Mouse (Mus musculus) bone marrow, adult 2 months (tissue): Measurements from ENCODE around the gene Reep1. TPM values are rescaled to one million over a fixed set of nuclear protein-coding genes. Genes with fewer than 3 reads are reported as not detected.

Source experiments
- H3K27ac ChIP-seq: fragments of 200-500 bp; 2 replicates; pipeline ENCODE4 v1.5.1; 2012; ENCODE audit warnings: low read depth, mild to moderate bottlenecking, control low read depth, inconsistent platforms, low read length; ENCODE audit not compliant: control insufficient read depth, poor library complexity, insufficient read depth
- H3K4me1 ChIP-seq: fragments of 200-500 bp; 2 replicates; pipeline ENCODE4 v1.6.1; 2011; ENCODE audit warnings: low read length; ENCODE audit not compliant: control insufficient read depth, insufficient read depth
- H3K4me3 ChIP-seq: fragments of 200-500 bp; replicated peaks from 2 replicates; pipeline ENCODE3; 2011; ENCODE audit warnings: mild to moderate bottlenecking, low read depth, low read length, control low read depth; ENCODE audit not compliant: control insufficient read depth
- CTCF ChIP-seq: fragments of 200-500 bp; IDR thresholded peaks from 2 replicates; pipeline ENCODE4 v1.5.1; 2011; ENCODE audit warnings: low read length, control low read depth; ENCODE audit not compliant: control insufficient read depth, insufficient read depth
- POLR2A ChIP-seq: fragments of 200-500 bp; IDR thresholded peaks from 2 replicates; pipeline ENCODE4 v1.6.1; 2011; ENCODE audit warnings: low read depth, mild to moderate bottlenecking, control low read depth, low read length, borderline replicate concordance; ENCODE audit not compliant: control insufficient read depth
- WGBS: fragments of 180-500 bp; shearing (Covaris S2); methylation state at CpG from one replicate; pipeline ENCODE4 v1.1.7; 2018; 5-methylcytosine and 5-hydroxymethylcytosine counted together
- polyA plus RNA-seq: library from polyadenylated mRNA; stranded (reverse); fragments of >200 nt; gene quantifications from 2 replicates; pipeline ENCODE4 v1.2.4, GENCODE M21; 2011; ENCODE audit warnings: low replicate concordance; ENCODE audit not compliant: missing spikeins, insufficient read depth, insufficient read length

The Reep1 gene
- polyA plus RNA-seq, 1 experiment = 0.90 TPM

DNA sequence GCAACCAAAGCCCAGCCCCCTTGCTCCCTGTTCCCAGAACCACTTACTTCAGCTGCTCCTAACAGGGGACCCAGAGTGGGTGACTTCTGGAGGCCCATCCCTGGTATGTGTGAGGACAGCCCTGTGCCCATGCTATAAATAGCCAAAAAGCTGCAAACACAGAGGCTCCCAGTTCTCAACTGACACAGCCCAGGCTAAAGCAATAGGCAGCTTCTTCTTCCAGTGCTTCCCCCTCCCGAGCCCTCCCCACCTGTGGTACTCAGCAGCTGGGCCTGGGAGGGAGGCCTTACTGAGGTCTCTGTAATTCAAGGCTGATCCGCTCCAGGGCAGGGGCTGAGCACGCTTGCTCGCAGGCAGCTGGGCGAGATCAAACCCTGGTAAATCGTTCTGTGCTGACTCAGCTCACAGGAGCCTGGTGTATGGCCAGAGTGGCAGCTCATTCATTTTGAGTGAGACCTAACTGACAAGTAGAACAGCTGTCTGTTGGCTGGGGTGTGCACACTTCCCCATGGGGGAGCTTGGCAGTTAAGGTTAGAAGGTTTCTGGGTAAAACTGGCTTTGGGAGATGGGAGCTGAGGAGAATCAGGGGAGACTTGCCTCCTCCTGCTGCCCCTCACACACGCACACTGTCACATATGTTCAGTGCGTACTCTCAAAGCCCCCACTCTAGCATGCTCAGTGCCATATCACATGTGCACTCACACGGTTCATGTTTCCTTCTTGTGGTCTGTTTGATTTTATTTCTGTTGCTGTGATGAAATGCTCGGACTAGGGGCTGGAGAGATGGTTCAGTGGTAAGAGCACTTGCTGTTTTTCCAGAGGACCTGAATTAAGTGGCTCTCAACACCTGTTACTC, 49.9 kb downstream of the Reep1 start:
- 8% methylated on average over 10 of the region's 10 CpGs for WGBS
- TF ChIP-seq CTCF (no peak), POLR2A (no peak)
- Histone ChIP-seq H3K4me3 (no peak overlapping the region), H3K27ac (peak overlapping the region; percentile 44), H3K4me1 (peaks cover 2% of the 10 kb centered on the region)

DNA sequence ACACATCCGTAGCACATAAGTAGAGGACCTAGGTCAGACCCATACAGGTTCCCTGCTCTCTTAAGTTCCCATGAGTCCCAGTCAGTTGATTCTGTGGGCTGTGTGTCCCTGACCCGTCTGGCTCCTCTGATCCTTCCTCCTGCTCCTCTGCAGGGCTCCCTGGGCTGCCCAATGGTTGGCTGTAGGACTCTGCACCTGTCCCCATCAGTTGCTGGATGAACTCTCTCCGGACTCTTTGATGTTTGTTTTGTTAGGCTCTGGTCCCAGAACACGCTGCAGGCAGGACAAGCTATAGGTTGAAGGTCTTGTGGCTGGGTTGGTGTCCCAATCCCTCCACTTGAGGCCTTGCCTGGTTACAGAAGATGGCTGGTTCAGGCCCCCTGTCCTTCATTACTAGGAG, 51.4 kb downstream of the Reep1 start:
- no peak overlapping the region for H3K4me3 ChIP-seq
- TF ChIP-seq CTCF (no peak), POLR2A (no peak)
- H3K27ac ChIP-seq = no peak overlapping the region
- H3K4me1 ChIP-seq = peaks cover 2% of the 10 kb centered on the region
- WGBS = 77% methylated on average over 4 of the region's 4 CpGs

DNA sequence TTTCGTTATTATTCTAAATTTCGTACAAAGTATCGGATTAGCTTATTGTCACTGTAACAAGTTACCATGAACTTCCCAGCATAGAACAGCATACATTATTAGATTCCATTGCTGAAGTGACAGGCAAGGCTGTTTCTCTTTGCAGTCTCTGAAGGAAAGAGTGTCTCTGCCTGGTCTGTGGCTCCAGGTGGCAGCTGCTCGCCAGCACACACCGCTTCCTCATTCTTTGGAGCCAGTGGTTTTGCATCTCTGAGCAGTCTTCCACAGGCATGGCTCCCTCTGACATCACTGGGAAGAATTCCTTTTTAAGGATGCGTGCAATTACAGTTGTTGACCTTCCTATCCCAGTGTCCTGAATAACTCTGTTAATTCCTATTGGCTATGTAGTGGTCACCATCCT, 52.7 kb downstream of the Reep1 start:
- no peak overlapping the region for H3K4me3 ChIP-seq
- 54% methylated on average over 6 of the region's 6 CpGs for WGBS
- peaks cover 2% of the 10 kb centered on the region for H3K4me1 ChIP-seq
- no peak overlapping the region for H3K27ac ChIP-seq
- TF ChIP-seq POLR2A = no peak
- no peak for TF ChIP-seq CTCF

DNA sequence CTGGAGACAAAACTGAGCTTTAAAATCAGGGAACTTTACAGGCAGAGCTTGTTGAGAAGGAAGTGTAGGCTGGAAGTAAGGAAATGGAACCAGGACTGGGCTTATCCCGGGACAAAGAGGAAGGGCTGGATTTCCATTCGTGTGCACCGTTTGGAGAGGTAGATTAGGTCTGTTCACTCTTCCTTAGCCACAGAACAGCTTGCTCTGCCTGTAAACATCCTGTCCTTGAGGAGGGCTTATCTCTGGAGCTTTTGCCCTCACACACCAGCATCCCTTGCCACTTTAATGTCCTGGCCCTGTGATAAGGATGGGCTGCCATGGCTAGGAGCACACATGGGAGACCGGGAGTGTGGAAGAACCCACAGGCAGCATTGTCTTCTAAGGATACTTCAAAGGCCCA, 60.4 kb downstream of the Reep1 start:
- no peak for TF ChIP-seq POLR2A
- no peak for TF ChIP-seq CTCF
- H3K4me1 ChIP-seq = no peaks in the 10 kb centered on the region
- no peak overlapping the region for H3K27ac ChIP-seq
- WGBS = 42% methylated on average over 4 of the region's 4 CpGs
- H3K4me3 ChIP-seq = no peak overlapping the region

DNA sequence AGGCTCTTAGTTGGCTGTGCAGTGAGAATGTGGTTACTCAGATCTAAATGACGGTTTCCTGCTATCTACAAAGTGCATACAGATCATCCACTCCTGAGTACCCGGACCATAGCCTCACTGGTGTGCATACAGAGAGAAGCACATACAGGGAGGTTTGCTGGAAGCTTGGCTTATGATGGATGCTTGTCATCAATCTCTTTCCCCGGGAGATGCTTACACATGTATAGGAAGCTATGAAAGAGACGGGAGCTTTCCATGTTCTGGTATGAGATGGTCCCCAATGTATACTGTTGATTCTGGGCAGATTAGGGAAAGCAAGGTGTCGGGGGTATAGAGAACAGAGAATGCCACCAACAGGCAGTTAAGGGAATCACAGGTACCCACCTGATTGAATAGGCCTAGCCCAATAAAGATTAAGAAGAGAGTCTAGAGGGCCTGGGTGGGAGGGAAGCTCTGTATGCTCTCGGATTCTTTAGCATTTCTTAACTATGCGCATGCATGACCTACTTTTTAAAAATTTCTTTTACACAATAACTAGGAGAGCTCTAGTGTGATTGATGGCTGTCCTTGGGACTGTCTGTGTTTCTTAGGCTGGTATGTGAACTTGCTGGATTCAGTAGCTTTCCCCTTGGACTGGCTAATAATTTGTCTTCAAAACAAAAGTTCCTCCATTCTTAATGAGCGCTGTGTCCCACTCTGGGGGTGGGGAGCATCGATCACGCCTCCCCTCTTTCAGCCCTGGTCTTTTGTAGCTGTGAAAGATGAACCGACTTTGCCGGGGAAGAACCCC, 62.7 kb downstream of the Reep1 start:
- Histone ChIP-seq H3K4me1 (no peaks in the 10 kb centered on the region), H3K4me3 (no peak overlapping the region), H3K27ac (no peak overlapping the region)
- no peak for TF ChIP-seq CTCF
- no peak for TF ChIP-seq POLR2A
- 77% methylated on average over 12 of the region's 12 CpGs for WGBS

DNA sequence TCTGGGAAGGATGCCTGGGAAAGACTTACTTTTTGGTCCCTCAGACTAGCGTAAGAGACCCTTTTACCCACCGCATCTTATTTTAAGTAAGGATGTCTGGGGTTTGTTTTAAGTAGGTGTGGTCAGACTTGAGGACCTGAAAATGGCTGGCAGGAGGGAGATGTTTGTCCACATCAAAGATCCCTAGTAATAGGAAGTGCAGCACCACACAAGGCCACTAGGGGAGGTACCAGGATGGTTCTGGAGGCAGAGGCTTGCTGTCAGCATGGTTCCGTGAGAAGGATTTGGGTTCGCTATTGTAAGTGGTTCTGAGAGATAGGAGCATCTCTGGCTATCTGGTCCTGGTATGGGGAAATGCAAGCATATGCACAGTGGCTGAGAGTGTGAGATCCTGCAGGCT, 63.5 kb downstream of the Reep1 start:
- Histone ChIP-seq H3K27ac (no peak overlapping the region), H3K4me3 (no peak overlapping the region), H3K4me1 (no peaks in the 10 kb centered on the region)
- WGBS = 85% methylated on average over 4 of the region's 4 CpGs
- TF ChIP-seq CTCF = no peak
- TF ChIP-seq POLR2A = no peak

DNA sequence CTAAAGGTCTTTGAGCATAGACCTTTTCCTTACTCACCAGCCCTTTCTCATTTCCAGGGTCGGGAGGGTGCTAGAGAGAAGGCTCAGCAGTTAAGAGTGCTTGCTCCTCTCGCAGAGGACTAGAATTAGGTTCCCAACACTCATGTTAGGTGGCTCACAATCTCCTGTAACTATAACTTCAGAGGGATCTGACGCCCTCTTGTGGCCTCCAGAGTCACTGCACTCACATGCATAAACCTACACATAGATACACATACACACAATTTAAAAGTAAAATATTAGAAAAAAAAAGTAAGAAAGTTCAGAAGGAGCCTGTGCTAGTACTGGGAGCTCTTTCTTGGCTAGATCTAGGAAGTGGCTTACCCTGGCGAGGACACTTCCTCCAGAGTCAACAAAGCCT, 63.9 kb downstream of the Reep1 start:
- WGBS = 79% methylated on average over 4 of the region's 4 CpGs
- Histone ChIP-seq H3K4me3 (no peak overlapping the region), H3K4me1 (no peaks in the 10 kb centered on the region), H3K27ac (no peak overlapping the region)
- no peak for TF ChIP-seq CTCF
- TF ChIP-seq POLR2A = no peak

DNA sequence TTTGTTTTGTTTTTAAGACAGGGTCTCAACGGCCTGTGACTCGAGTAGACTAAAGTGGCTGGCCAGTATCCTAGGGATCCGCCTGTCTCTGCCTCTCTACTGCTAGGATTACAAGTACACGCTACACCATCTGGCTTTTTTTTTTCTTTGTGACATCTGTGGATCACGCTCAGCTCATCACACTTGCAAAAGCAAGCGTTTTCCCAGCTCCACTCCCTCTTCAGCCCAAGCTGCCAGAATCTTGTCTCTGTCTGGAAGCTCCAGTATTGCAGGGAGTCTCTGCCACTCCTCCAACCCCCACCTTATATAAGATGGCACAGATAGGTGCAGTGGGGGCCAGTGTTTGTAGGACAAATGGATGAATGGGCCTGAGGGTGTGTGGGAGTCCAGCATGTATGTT, 64.8 kb downstream of the Reep1 start:
- 70% methylated on average over 6 of the region's 6 CpGs for WGBS
- no peak overlapping the region for H3K27ac ChIP-seq
- H3K4me3 ChIP-seq = no peak overlapping the region
- TF ChIP-seq CTCF (no peak), POLR2A (no peak)
- H3K4me1 ChIP-seq = no peaks in the 10 kb centered on the region
